Mouse (Mus musculus) heart, postnatal 10 days (tissue): ENCODE results near the gene Atf1. TPM values are rescaled to one million over a fixed set of nuclear protein-coding genes. Genes with fewer than 3 reads are reported as not detected.
A peak's percentile ranks its signal among the peaks of the same experiment; 100 is the strongest.
"Not testable (repeated sequence)": the region's sequence is repeated elsewhere in the genome, so short reads cannot be mapped to it uniquely, and the experiment has no call there.

ENCODE experiments used
- DNase-seq, 2 experiments: peaks; one replicate each; pipeline ENCODE4 v3.0.0; 2021
- intact Hi-C: fragments of 180-260 bp; cut with DNase I; formaldehyde crosslinking; loops from one replicate; pipeline ENCODE4 v1.15.1; 2025
- total RNA-seq, 2 experiments: library from RNA; stranded (reverse); gene quantifications; 2 replicates each; pipeline ENCODE4 v1.2.3; 2021

Gene Atf1
- total RNA-seq, 2 experiments from 2014 or later, result 45.8 to 52.5 TPM

- intact Hi-C loops, result no loop called here
These were observed 28.8 kb downstream of the Atf1 start for GRCm38 (mm10) chr15:100256386-100256785.

GRCm38 (mm10) chr15:100257305-100257704, 29.7 kb downstream of the Atf1 start:
- intact Hi-C loops, result no loop called here

More at GRCm38 (mm10) chr15:100256386-100256785, 28.8 kb downstream of the Atf1 start:
- no peak for DNase-seq

GRCm38 (mm10) chr15:100258646-100259425, 31.2 kb downstream of the Atf1 start:
- intact Hi-C loops, result no loop called here
- DNase-seq, result no peak

More at GRCm38 (mm10) chr15:100257305-100257704, 29.7 kb downstream of the Atf1 start:
- DNase-seq, result no peak

GRCm38 (mm10) chr15:100260351-100260750, 32.7 kb downstream of the Atf1 start:
- DNase-seq, result not testable (repeated sequence)
- intact Hi-C loops, result loop anchor here (5.0 kb wide), 1 partner anchor 62 kb away; no protein-coding TSS in a partner anchor

GRCm38 (mm10) chr15:100263246-100263905, 35.8 kb downstream of the Atf1 start:
- DNase-seq, result peak; percentile 7 to 18

GRCm38 (mm10) chr15:100265586-100266325, 38.1 kb downstream of the Atf1 start:
- intact Hi-C loops, result no loop called here
- DNase-seq, result no peak

More at GRCm38 (mm10) chr15:100263246-100263905, 35.8 kb downstream of the Atf1 start:
- intact Hi-C loops, result loop anchor here (2.0 to 5.0 kb wide), 2 partner anchors 59 to 111 kb away; no protein-coding TSS in a partner anchor

- no peak for DNase-seq
- intact Hi-C loops, result no loop called here
These were observed 41.3 kb downstream of the Atf1 start for GRCm38 (mm10) chr15:100268916-100269315.

GRCm38 (mm10) chr15:100269776-100270175, 42.2 kb downstream of the Atf1 start:
- no peak for DNase-seq
- intact Hi-C loops, result no loop called here

GRCm38 (mm10) chr15:100270609-100271008, 43.0 kb downstream of the Atf1 start:
- intact Hi-C loops, DNase-seq: not testable (repeated sequence)

GRCm38 (mm10) chr15:100271411-100271810, 43.8 kb downstream of the Atf1 start:
- no peak for DNase-seq
- intact Hi-C loops, result no loop called here

GRCm38 (mm10) chr15:100273791-100274308, 46.2 kb downstream of the Atf1 start:
- intact Hi-C loops, DNase-seq: not testable (repeated sequence)

GRCm38 (mm10) chr15:100274790-100275559, 47.4 kb downstream of the Atf1 start:
- intact Hi-C loops, result no loop called here
- no peak for DNase-seq

- intact Hi-C loops, result no loop called here
- no peak for DNase-seq
These were observed 48.8 kb downstream of the Atf1 start for GRCm38 (mm10) chr15:100276403-100276802.

- intact Hi-C loops, result no loop called here
- DNase-seq, result no peak
These were observed 50.0 kb downstream of the Atf1 start for GRCm38 (mm10) chr15:100277586-100277985.

GRCm38 (mm10) chr15:100280626-100281025, 53.0 kb downstream of the Atf1 start, which contains the start of gene Tmprss12:
Gene Tmprss12, plus strand, starts transcription at chr15:100280837.
- intact Hi-C loops, result no loop called here
- DNase-seq, result no peak

GRCm38 (mm10) chr15:100288980-100289379, 61.4 kb downstream of the Atf1 start:
- intact Hi-C loops, result no loop called here
- no peak for DNase-seq

GRCm38 (mm10) chr15:100290858-100291257, 63.2 kb downstream of the Atf1 start:
- intact Hi-C loops, result no loop called here

GRCm38 (mm10) chr15:100292326-100292725, 64.7 kb downstream of the Atf1 start:
- intact Hi-C loops, result no loop called here
- DNase-seq, result no peak

More at GRCm38 (mm10) chr15:100290858-100291257, 63.2 kb downstream of the Atf1 start:
- no peak for DNase-seq

GRCm38 (mm10) chr15:100297856-100298255, 70.2 kb downstream of the Atf1 start:
- intact Hi-C loops, result no loop called here
- no peak for DNase-seq

- intact Hi-C loops, result no loop called here
- DNase-seq, result no peak
These were observed 72.9 kb downstream of the Atf1 start for GRCm38 (mm10) chr15:100300499-100300898.
